Comparison of ENCODE assay signal across 8 mouse cellular contexts in the genomic region with DNA sequence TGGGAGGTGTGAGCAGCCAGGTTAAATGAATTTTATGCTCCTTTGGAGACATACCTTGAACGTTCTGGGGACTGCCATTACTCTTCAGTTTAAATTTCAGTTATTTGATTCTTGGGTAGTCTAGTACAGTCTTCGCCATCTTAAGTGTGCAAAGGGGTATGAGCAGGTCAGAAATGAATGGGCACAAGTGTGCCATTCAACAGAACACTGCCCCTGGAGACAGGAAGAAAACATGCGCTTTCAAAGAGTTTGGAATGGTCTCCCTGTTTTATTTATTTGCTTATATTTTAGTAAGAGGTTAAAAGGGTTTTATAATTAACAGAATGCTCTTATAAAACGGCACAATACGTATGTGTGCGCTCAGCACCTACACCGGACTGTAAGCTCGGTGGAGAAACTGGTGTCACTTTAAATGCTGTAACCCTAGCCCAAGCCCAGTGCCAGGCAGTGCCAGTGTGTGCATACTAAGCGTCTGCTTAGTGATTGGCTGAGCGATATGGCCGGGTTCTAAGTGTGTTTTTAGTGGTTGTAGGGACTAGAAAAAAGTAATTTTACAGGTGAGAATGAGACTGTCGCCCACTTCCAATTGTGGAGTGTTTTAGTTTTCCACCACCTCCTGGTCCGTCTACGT. TPM values are rescaled to one million over a fixed set of nuclear protein-coding genes. Genes with fewer than 3 reads are reported as not detected.
A peak's percentile ranks its signal among the peaks of the same experiment; 100 is the strongest.
DNase-seq lines count a peak whose midpoint lies in the region; ATAC-seq lines count a peak whose summit lies in the region.

No protein-coding gene starts in this region.

- H3K4me3 ChIP-seq in heart, embryonic 11.5 days (ENCODE audit: low read depth, low read length): peak overlapping the region; percentile 80
- H3K4me3 ChIP-seq in embryonic facial prominence, embryonic 15.5 days (replicated peaks): peak overlapping the region; percentile 87
- H3K4me3 ChIP-seq in intestine, embryonic 14.5 days (ENCODE audit: low read depth, low read length): peak overlapping the region; percentile 57

- H3K4me1 ChIP-seq in heart, embryonic 11.5 days (ENCODE audit: control insufficient read depth, insufficient read depth, low read length): peaks cover 5% of the 10 kb centered on the region
- H3K4me1 ChIP-seq in embryonic facial prominence, embryonic 15.5 days: peaks cover 17% of the 10 kb centered on the region
- peaks cover 7% of the 10 kb centered on the region; the same call in 1 of the 2 replicates for H3K4me1 ChIP-seq in intestine, embryonic 14.5 days (replicated peaks; ENCODE audit: control insufficient read depth, insufficient read depth, low read length)

- peak overlapping the region; percentile 99 for H3K4me2 ChIP-seq in heart, embryonic 11.5 days
- peak overlapping the region; percentile 84 for H3K4me2 ChIP-seq in embryonic facial prominence, embryonic 15.5 days (replicated peaks)
- H3K4me2 ChIP-seq in intestine, embryonic 14.5 days (ENCODE audit: low read length): peak overlapping the region; percentile 52

- peaks cover 3% of the 10 kb centered on the region; the same call in 1 of the 2 replicates for H3K27me3 ChIP-seq in heart, embryonic 11.5 days (ENCODE audit: control insufficient read depth, insufficient read depth, low read length)
- no peaks in the 10 kb centered on the region for H3K27me3 ChIP-seq in embryonic facial prominence, embryonic 15.5 days
- no peaks in the 10 kb centered on the region for H3K27me3 ChIP-seq in intestine, embryonic 14.5 days (replicated peaks; ENCODE audit: control insufficient read depth, insufficient read depth, low read length)

- no peak for ATAC-seq in heart, embryonic 11.5 days (replicated peaks; ENCODE audit: insufficient number of reproducible peaks, low FRiP score, low TSS enrichment)
- ATAC-seq in embryonic facial prominence, embryonic 15.5 days (ENCODE audit: insufficient number of reproducible peaks, low FRiP score, low TSS enrichment, low read depth): no peak
- no peak for ATAC-seq in intestine, embryonic 14.5 days (replicated peaks; ENCODE audit: low FRiP score, low TSS enrichment, low read depth)
- peak; percentile 23; the same call in 1 of the 2 replicates for ATAC-seq in megakaryocyte-erythroid progenitor cell, adult 5-6 weeks (replicated peaks; ENCODE audit: low FRiP score, low TSS enrichment, poor library complexity, severe bottlenecking)

- H3K27ac ChIP-seq in heart, embryonic 11.5 days (ENCODE audit: low read depth, low read length): no peak overlapping the region
- no peak overlapping the region for H3K27ac ChIP-seq in embryonic facial prominence, embryonic 15.5 days (replicated peaks)
- H3K27ac ChIP-seq in intestine, embryonic 14.5 days (ENCODE audit: low read depth): no peak overlapping the region

- intact Hi-C loops in heart, postnatal 14 days (cut with DNase I): no loop called here

- H3K36me3 ChIP-seq in heart, embryonic 11.5 days (ENCODE audit: control insufficient read depth, insufficient read depth, low read length): no peaks in the 10 kb centered on the region
- H3K36me3 ChIP-seq in embryonic facial prominence, embryonic 15.5 days: no peaks in the 10 kb centered on the region
- no peaks in the 10 kb centered on the region for H3K36me3 ChIP-seq in intestine, embryonic 14.5 days (ENCODE audit: control insufficient read depth, insufficient read depth, low read length)

- no peak overlapping the region; the same call in 1 of the 2 replicates for H3K9ac ChIP-seq in heart, embryonic 11.5 days (ENCODE audit: low read depth, low read length)
- no peak overlapping the region for H3K9ac ChIP-seq in embryonic facial prominence, embryonic 15.5 days
- 0 out of 2 replicates have a peak overlapping the region, but pooled peaks have one; percentile 17 for H3K9ac ChIP-seq in intestine, embryonic 14.5 days (ENCODE audit: low read length)

- WGBS in heart, embryonic 11.5 days (ENCODE audit: insufficient replicate concordance): 59% methylated on average over 14 of the region's 14 CpGs
- WGBS in embryonic facial prominence, embryonic 15.5 days: 39% methylated on average over 14 of the region's 14 CpGs
- WGBS in intestine, embryonic 14.5 days: 58% methylated on average over 14 of the region's 14 CpGs

- no peak for DNase-seq in heart, postnatal 14 days
- no peak for DNase-seq in intestine, embryonic 14.5 days (ENCODE audit: low spot score)
- DNase-seq in adipocyte (ENCODE audit: low spot score): no peak
- no peak for DNase-seq in urinary bladder, postnatal 14 days (ENCODE audit: low spot score)
- no peak for DNase-seq in layer of hippocampus, postnatal 14 days (ENCODE audit: low spot score in 2 of 2)

- no peaks in the 10 kb centered on the region for H3K9me3 ChIP-seq in heart, embryonic 11.5 days (replicated peaks; ENCODE audit: control insufficient read depth, low read length)
- H3K9me3 ChIP-seq in embryonic facial prominence, embryonic 15.5 days (replicated peaks): no peaks in the 10 kb centered on the region
- H3K9me3 ChIP-seq in intestine, embryonic 14.5 days (ENCODE audit: control insufficient read depth, low read length): no peaks in the 10 kb centered on the region

RNA-seq across cellular contexts. Expression of a gene that starts 1.6 kb away (rescaled TPM):
- polyA plus RNA-seq in heart, embryonic 11.5 days (2014; fragmentation: Nextera tagmentation; extraction: Ambion mirVana): 8.3 and 8.9 TPM in 2 replicates
- 10 to 100 TPM; 30.5 to 32.2 TPM for total RNA-seq in heart, postnatal 14 days (2021)
- polyA plus RNA-seq in embryonic facial prominence, embryonic 15.5 days (2015; fragmentation: Nextera tagmentation; extraction: Ambion mirVana): 11.0 and 11.1 TPM in 2 replicates
- polyA plus RNA-seq in intestine, embryonic 14.5 days (2014; fragmentation: Nextera tagmentation; extraction: Ambion mirVana): 14.0 and 14.3 TPM in 2 replicates
- total RNA-seq in megakaryocyte-erythroid progenitor cell, adult 5-6 weeks (2014; fragmentation: Nextera tagmentation): 37.1 and 44.4 TPM in 2 replicates
- total RNA-seq in megakaryocyte-erythroid progenitor cell, adult 5-6 weeks (2017): 39.3 and 45.2 TPM in 2 replicates
- 10 to 100 TPM; 83.8 to 96.8 TPM for total RNA-seq in layer of hippocampus, postnatal 14 days (2021)

RNA-seq across cellular contexts. Expression of a gene that starts 1.7 kb away (rescaled TPM):
- 0.39 and 1.1 TPM in 2 replicates for polyA plus RNA-seq in heart, embryonic 11.5 days (2014; fragmentation: Nextera tagmentation; extraction: Ambion mirVana)
- total RNA-seq in heart, postnatal 14 days (2021): 1 to 10 TPM; 3.8 to 3.9 TPM
- polyA plus RNA-seq in embryonic facial prominence, embryonic 15.5 days (2015; fragmentation: Nextera tagmentation; extraction: Ambion mirVana): 3.1 and 3.5 TPM in 2 replicates
- polyA plus RNA-seq in intestine, embryonic 14.5 days (2014; fragmentation: Nextera tagmentation; extraction: Ambion mirVana): 3.1 and 3.6 TPM in 2 replicates
- total RNA-seq in megakaryocyte-erythroid progenitor cell, adult 5-6 weeks (2014; fragmentation: Nextera tagmentation): not detected in 2 replicates
- total RNA-seq in megakaryocyte-erythroid progenitor cell, adult 5-6 weeks (2017): 0.76 and 0.80 TPM in 2 replicates
- 1 to 10 TPM; 1.5 to 1.6 TPM for total RNA-seq in layer of hippocampus, postnatal 14 days (2021)
